Mouse (Mus musculus): ENCODE measurements around the gene Ercc2.

The Ercc2 gene

DNA sequence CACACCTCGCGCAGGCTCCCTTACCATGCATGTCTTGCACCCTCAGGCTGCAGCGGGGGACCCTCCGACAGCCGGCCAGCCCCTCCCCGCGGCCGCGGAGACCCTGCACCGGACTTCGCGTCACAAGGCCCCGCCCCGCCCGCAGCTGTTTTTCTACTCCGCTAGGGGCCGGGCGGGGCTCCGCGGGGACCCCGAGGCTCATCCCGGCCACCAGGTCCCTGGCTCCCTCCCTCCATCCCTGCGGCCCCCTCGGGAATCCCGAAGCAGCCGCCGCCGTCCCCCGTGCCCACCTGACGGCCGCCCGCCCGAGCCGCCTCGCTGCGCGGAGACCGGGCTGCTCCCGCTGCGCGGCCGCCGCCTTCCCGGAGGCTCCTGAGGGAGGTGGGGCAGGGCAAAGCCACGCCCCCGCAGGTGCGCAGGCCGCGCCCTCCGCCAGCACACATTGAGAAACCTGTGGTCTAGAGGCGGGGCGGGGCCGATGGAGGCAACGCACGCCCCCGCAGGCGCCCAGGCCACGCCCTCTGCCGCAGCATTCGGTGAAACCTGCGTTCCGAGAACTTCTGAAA, 22.0 kb downstream of the Ercc2 start, which contains the start of gene Klc3:
Gene Klc3 (minus strand): TSS at position 374 of the 566 bp plus-strand sequence.
- in situ Hi-C loops (cut with MboI; ENCODE audit: low sequenced_read_pairs): no loop called here

DNA sequence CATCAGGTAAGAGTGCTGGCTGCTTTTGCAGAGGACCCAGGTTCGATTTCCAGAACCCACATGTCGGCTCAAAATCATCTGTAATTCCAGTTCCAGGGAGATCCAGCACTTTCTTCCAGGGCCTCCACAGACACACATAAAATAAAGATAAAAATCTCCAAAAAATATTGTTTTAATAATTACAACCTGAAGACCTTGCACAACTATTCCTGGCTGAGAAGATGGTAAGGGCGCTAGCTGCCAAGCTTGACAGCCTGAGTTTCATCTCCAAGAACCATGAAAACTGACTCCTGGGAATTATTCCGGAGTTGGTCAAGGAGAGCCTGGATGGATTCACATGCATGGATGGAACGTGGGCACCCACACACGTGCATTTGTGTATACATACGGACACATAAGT, 22.7 kb downstream of the Ercc2 start, which contains the start of gene Ckm:
Gene Ckm (plus strand): TSS at position 301 of the 400 bp plus-strand sequence.
- in situ Hi-C loops (cut with MboI; ENCODE audit: low sequenced_read_pairs): no loop called here

DNA sequence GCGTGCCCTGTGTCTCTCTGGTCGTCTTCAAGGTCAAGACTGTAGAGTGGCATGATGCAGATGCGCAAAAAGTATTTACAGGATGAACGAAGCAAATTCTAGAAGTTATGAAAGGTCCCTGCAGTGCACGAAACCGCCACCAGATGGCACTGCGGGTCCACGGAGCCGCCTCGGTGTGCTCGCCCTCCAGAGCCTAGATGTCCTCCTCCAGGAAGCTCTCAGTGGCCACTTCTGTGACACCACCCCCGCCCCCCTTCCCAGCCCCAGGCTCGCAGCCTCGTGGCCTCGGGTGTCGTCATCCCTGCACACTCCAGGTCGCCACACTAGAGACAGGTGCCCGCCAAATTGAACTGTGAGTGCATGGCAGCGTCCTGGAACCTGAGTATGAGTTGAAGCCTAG, 23.6 kb downstream of the Ercc2 start:
- in situ Hi-C loops (cut with MboI; ENCODE audit: low sequenced_read_pairs): no loop called here

DNA sequence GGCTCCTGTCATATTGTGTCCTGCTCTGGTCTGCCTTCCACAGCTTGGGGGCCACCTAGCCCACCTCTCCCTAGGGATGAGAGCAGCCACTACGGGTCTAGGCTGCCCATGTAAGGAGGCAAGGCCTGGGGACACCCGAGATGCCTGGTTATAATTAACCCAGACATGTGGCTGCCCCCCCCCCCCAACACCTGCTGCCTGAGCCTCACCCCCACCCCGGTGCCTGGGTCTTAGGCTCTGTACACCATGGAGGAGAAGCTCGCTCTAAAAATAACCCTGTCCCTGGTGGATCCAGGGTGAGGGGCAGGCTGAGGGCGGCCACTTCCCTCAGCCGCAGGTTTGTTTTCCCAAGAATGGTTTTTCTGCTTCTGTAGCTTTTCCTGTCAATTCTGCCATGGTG, 27.9 kb downstream of the Ercc2 start:
- in situ Hi-C loops (cut with MboI; ENCODE audit: low sequenced_read_pairs): no loop called here

DNA sequence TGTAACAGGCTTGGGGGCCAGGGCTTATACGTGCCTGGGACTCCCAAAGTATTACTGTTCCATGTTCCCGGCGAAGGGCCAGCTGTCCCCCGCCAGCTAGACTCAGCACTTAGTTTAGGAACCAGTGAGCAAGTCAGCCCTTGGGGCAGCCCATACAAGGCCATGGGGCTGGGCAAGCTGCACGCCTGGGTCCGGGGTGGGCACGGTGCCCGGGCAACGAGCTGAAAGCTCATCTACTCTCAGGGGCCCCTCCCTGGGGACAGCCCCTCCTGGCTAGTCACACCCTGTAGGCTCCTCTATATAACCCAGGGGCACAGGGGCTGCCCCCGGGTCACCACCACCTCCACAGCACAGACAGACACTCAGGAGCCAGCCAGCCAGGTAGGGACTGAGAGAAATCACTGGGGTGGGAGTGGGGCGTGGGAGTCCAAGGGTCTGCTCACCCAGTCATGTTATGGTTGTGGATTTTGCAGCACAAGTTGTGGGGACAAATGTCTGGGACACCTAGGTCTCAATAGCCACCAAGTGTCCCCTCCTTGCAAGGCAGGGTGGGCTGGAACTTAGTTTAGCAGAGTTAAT, 29.0 kb downstream of the Ercc2 start:
- in situ Hi-C loops (cut with MboI; ENCODE audit: low sequenced_read_pairs): no loop called here

DNA sequence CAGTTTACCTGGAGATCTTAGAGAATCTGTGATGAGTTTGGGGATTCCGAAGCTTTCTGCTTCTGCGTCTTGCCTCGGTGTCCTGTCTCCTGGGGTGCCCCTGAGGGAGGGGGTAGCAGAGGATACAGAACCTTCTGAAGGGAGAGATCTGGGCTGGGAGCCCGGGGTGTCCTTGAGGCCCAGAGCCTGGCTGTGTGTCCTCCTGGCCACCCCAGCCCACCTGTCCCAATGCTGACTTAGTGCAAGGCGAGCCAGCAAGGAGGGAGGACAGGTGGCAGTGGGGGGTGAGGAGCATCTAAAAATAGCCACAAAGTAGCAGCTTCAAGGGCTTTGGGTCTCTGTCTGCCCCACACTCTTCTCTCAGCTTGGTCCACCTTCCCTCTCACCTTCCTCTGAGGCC, 30.0 kb downstream of the Ercc2 start:
- in situ Hi-C loops (cut with MboI; ENCODE audit: low sequenced_read_pairs): no loop called here

DNA sequence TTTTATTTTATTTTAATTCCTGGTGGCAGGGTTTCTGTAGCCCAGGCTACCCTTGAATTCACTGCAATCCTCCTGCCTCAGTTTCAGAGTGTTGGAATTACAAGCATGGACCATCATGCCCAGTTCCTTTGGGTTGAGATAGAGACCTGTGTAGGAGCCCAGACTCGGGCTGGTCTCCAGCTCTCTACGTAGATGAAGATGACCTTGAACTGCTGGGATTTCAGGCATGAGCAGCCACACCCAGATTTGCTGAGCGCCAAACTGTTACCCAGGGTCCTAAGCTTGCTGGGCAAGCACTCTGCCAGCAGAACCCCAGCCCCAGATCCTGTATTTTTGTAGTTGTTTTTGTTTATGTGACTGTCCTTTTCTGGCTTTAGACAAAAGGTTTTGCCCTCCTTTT, 31.7 kb downstream of the Ercc2 start:
- in situ Hi-C loops (cut with MboI; ENCODE audit: low sequenced_read_pairs): no loop called here

DNA sequence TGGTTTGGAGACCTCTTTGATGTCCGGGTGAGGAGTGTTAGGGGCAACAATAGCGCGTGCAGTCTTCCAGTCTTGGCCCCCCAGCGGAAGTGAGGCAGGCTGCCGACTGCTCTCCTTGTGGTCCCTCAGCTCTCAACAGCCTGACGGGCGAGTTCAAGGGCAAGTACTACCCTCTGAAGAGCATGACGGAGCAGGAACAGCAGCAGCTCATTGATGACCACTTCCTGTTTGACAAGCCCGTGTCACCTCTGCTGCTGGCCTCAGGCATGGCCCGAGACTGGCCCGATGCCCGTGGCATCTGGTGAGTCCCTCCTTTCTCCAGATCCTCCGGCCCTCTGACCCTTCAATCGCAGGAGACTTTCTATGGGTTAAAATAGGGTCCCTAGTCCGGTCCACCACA, 34.8 kb downstream of the Ercc2 start:
- in situ Hi-C loops (cut with MboI; ENCODE audit: low sequenced_read_pairs): no loop called here

DNA sequence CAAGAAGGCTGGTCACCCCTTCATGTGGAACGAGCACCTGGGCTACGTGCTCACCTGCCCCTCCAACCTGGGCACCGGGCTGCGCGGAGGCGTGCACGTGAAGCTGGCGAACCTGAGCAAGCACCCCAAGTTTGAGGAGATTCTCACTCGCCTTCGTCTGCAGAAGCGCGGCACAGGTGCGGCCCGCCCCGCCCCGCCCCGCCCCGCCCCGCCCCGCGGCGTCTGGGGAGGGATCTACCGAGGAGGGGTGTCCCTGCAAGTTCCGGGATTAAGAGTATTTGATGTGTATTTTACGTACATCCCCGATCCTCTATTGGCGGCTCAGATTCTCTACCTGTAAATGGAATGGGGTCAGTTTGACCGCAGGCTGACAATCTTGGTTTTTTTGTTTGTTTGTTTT, 38.3 kb downstream of the Ercc2 start:
- in situ Hi-C loops (cut with MboI; ENCODE audit: low sequenced_read_pairs): no loop called here

DNA sequence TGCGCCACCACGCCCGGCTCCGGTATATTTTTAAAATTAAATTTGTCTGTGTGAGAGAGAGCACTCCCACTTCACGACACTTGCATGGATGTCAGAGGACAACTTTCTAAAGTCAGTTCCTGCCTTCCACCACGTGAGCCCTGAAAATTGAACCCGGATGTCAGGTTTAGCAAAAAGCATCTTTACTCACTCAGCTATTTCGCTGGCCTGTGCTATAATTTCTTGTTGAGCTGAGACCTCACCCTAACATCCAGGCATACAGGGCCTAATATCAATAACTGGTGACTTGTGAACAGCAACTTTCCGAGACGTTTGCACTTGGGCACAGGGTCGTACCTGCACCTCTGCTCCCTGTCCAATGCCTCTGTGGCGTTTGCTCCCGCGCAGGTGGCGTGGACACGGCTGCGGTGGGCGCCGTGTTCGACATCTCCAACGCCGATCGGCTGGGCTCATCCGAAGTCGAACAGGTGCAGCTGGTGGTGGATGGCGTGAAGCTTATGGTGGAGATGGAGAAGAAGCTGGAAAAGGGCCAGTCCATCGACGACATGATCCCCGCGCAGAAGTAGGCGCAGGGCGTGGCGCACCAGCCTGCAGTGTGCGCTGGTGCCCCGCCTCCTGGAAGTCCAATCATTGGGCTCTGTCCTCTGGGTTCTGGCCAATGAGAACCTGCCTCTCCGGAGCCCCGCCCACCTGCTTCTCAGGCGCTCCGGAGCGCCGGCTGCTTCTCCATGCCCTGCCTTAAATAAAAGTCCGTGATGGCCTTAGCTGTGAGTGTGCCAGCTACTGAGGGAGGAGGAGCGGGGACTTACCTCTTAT, 39.2 kb downstream of the Ercc2 start:
- in situ Hi-C loops (cut with MboI; ENCODE audit: low sequenced_read_pairs): no loop called here

DNA sequence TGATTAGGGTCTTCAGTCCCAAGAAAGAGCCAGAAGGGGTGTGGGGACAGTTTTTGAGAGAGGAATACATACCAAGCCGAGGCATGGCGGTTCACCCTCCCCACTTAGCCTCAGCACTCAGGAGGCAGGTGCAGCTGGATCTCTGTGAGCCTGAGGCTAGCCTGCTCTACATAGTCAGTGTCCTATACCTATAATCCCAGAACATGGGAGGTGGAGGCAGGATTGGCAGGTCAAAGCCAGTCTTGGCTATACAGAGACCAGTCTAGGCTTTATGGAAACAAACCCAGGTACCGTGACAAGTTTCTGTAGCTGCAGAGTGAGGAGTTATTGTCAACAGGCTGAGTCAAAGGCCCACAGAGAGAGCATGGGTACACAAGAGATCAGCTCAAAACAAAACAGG, 41.3 kb downstream of the Ercc2 start:
- in situ Hi-C loops (cut with MboI; ENCODE audit: low sequenced_read_pairs): no loop called here

DNA sequence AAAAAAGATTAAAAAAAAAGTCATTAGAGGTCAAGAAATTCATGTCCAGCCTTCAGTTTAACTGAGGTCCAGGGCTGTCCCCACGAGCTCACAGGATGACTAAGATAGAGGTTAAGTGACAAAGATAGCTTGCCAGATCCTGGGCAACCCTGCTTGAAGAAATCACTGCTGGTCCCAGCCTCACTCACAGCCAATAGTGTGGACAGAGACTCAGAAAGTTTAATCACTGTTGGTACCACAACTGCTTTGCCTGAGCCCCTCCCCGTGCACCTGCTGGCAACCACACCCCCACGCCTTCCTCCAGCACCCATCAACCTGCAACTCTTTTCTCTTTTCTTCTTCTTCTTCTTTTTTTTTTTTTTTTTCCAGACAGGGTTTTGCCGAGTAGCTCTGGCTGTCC, 42.2 kb downstream of the Ercc2 start:
- in situ Hi-C loops (cut with MboI; ENCODE audit: low sequenced_read_pairs): no loop called here

DNA sequence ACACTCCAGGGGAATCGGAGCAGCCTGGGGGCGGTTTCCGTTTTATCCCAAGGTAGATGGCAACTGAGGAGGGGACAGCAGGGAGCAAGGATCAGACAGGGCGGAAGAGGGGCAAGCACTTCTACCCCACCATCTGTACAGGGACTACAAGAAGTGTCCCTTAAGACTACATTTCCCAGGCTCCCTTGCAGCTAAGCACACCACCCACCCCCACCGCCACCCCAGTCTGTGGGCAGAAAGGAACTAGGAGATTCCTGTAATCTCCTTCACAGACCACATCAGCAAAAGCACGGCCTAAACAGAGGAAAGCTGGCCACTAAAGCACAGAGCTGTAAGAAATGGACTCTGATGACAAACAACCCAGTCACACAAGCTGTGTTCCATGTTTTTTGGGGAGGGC, 44.5 kb downstream of the Ercc2 start:
- in situ Hi-C loops (cut with MboI; ENCODE audit: low sequenced_read_pairs): no loop called here

DNA sequence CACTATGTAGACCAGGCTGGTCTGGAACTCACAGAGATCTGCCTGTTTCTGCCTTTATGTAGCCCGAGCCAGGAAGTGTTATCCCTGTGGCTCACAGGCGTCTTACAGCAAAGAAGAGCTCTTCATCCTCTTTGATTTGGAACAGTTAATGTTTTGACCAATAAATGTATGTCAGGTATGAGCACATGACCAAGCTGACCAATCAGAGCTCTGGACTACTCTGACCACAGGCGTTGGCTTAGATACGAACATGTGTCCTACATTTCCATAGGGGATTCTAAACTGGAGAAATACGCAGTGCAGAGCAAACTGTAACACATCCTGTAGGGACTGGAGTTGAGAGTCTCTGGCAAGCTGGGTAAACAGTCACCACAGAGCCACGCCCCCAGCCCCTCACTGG, 45.1 kb downstream of the Ercc2 start:
- in situ Hi-C loops (cut with MboI; ENCODE audit: low sequenced_read_pairs): no loop called here

DNA sequence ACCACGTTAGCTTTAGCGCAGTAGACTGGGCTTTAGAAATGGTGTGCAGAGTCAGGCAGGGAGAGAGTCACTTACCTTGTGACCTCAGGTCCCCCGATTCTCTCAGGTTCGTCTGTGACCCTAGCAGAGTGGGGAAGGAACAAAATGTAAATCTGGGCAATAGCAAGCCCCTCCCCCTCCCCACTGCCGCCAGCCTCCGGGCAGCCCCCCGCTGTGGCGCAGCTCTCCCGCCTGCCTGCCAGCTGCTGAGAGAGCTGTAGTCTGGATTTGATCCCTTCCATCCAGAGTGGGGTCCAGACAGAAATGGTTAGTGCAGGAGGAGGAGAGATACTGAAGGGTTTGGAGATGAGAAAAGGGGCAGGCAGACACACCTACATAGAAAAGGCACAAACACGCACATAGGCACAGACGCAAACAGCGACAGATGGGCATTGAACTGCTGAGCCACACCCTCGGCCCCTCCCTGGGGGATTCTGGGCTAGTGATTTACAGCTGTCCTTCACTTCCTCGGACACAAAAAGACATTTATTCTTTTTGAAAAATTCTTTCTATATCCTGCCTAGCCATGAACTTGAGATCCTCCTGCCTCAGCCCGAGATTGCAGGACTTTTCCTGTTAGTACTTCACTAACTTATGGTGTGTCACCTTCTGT, 46.3 kb downstream of the Ercc2 start:
- in situ Hi-C loops (cut with MboI; ENCODE audit: low sequenced_read_pairs): no loop called here

DNA sequence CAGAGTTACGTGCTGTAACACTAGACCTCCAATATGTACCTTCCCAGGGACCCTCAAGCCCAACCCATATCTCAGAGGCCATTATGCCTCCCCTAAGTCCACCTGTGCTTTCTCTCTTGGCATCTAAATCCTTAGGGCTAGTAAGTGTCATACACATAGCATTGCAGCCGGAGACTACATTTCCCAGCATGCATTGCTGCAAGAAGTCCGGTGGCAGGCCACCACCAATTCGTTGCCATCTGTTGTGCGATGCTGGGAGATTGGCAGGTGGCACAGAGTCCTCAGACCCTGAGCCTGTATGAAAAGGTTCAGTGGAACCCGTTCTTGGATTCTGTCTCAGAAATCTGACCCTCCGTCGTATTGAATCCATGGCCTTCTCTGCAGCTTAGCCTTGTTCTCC, 47.9 kb downstream of the Ercc2 start:
- in situ Hi-C loops (cut with MboI; ENCODE audit: low sequenced_read_pairs): no loop called here

DNA sequence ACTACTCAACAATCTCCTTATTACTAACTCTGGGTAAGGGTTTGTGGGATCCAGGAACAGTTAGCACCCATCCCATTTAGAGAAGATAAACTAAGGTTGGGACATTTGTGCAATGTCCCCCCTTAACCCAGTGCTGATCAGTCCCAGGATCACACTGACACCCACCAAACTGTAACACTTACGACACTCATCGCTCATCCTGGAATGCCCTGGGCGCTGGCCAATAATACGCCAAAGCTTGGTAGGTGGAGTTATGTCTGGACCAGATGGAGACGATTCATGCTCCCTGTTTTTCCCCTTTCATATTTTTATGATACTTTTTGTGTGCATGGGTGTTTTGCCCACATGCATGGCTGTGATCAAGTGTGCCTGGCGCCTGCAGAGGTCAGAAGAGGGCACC, 48.6 kb downstream of the Ercc2 start:
- in situ Hi-C loops (cut with MboI; ENCODE audit: low sequenced_read_pairs): no loop called here

DNA sequence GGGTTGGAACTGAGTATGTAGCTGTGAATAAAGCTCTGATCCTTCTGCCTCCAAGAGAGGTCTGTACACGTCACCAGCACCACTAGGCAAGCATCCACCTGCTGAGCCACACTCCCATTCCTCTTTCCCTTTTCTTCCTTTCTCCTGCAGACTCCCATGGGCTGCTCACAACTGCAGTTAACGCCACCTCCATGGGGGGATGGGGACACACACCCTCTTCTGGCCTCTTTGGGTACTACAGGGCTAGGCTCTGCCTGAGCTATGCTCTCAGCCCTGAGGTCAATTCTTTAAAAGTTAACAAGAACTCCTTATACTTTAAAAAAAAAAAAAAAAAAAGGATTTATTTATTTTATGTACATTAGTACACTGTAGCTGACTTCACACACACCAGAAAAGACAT, 50.7 kb downstream of the Ercc2 start:
- in situ Hi-C loops (cut with MboI; ENCODE audit: low sequenced_read_pairs): no loop called here

DNA sequence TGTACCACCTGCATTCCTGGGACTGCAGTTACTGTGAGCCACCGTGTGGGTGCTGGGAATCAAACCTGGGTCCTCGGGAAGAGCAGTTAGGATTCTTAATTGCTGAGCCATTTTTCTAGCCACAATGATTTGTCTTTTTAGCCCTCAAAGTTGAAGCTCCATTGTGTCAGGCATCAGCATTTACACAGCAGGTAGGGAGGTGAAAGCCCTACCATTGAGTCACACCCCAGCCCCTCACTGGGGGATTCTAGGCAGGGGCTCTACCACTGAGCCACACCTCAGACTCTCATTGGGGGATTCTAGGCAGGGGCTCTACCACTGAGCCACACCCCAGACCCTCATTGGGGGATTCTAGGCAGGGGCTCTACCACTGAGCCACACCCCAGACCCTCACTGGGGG, 54.5 kb downstream of the Ercc2 start:
- in situ Hi-C loops (cut with MboI; ENCODE audit: low sequenced_read_pairs): no loop called here

DNA sequence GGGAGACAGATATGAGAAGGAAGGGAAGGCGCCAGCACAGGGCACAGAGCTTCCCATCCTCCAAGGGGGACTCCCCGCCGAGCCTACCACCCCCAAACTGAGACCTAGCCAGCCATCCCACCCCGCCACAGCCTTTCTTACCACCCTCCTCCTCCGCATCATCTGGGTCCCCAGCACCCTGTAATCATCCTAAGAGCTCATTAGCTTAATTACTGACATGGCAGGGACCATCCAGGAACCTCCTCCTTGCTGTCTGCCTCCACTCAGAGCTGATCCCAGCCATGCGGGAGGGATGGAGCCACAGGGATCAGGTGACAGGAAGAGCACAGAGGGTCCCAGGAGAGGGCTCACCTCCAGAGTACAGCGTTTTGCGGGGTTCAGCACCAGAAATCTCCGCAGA, 55.2 kb downstream of the Ercc2 start:
- in situ Hi-C loops (cut with MboI; ENCODE audit: low sequenced_read_pairs): no loop called here

DNA sequence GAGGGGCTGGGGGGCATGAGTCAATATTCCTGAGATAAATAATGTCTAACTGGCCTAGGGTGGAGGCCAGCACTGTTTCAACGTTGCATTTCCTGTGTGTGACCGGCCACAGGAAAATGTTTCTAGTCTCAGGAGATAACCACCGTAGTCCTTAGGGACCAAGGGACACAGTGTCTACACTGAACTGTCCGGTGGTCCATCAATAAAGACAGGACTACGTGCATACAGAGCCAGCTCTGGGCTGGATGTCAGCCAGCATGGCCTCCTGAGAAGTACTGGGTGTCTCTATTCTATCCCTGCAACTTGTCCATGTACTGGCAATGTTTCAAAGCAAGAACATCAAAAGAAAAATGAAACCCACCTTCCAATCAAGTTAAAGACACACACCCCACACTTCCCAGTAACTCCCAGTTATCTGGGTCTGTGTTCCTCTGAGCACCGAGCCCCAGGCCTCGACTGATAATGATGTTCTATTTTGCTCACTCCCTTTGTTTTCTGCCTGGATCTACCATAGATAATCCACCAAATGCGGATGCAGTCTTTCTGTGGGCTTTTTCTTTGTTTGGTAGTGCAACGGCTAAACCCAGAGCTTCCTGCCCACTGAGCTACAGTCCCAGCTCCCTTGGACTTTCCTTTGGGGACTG, 59.8 kb downstream of the Ercc2 start:
- in situ Hi-C loops (cut with MboI; ENCODE audit: low sequenced_read_pairs): no loop called here
